Mouse (Mus musculus) cerebellum, postnatal 25 days (tissue): ENCODE results near the gene Fam71a.
A peak's percentile ranks its signal among the peaks of the same experiment; 100 is the strongest.

Source experiments
- DNase-seq, 2 experiments: peaks; one replicate each; pipeline ENCODE4 v3.0.0; 2021; ENCODE audit warnings: mixed read lengths in 2 of 2

The Fam71a gene

DNA sequence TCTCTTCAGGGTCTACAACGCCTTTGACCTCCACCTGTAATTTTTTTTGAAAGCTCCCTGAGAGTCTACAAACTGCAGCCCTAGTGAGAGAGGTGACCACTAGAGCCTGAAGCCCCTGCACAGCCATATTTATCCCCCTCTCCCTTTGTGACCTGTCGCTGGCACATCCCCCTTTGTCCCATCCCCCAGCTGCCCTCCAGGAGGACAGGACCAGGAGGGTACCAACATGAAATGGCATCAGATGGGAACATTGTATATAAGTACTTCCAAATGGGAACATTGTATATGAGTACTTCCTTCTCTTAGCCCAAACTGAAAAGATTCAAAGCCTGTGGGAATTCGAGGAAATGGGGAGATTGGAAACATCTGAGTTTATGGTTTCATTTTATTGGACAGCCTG, at the start of gene Fam71a:
Fam71a (minus strand) TSS at position 101 of the 400 bp plus-strand sequence.
- DNase-seq: no peak

GRCm38 (mm10) chr1:191211096-191211495, 46.5 kb upstream of the Fam71a start:
- no peak for DNase-seq

GRCm38 (mm10) chr1:191205791-191206190, 41.2 kb upstream of the Fam71a start:
- no peak for DNase-seq

GRCm38 (mm10) chr1:191204876-191205275, 40.3 kb upstream of the Fam71a start:
- no peak for DNase-seq

DNA sequence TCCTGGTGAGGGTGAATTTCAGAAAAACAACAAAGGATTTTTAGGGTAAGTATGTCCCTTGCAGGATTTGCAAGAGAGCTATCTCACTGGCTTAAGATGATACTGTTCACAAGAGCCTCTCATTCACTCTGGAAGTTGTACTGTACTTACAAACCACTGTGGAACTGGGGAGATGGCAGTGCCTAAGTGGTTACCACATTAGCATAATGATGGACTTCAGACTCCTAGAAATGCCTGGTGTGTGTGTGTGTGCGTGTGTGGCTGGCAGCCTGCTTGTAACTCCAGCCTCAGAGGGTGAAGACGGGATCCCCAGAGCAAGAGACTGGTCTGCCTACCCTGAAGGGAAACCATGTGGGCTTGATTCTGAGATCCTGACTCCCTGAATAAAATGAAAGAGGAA, 38.9 kb upstream of the Fam71a start:
- DNase-seq: no peak

DNA sequence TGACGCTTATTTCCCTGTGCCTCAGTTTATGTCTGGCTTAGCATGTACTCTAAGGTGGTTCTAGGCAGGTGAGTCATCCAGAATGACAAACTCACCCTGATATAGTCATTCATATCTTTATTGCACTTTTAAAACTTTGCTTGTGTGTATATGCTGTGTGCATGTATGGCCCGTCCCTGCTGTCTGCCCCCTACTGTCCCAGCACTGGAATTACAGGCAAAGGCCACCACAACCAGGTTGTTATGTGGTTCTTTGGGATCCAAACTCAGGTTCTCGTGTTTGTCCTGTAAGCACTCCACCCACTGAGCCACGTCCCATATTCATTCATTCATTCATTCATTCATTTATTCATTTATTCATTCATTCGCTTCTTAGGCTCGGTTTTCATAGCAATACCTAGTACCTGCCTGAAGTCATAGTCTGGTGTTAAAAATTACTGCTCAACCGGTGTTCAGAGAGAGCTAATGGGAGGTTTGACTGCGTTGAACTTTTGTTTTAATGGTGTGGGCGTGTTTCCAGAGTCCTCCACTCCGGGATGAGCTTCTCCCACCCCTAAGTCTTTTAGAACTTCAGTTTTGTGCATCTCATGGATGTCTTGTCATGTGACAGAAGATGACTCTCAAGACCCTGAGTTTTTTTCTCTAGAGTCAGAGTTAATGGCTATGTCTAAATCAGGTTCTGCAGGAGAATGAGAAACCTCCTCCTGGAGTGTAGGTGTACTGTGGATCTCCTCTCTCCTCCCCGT, 37.8 kb upstream of the Fam71a start:
- DNase-seq: no peak

- no peak for DNase-seq
Observed at GRCm38 (mm10) chr1:191200816-191201602, 36.4 kb upstream of the Fam71a start.

DNA sequence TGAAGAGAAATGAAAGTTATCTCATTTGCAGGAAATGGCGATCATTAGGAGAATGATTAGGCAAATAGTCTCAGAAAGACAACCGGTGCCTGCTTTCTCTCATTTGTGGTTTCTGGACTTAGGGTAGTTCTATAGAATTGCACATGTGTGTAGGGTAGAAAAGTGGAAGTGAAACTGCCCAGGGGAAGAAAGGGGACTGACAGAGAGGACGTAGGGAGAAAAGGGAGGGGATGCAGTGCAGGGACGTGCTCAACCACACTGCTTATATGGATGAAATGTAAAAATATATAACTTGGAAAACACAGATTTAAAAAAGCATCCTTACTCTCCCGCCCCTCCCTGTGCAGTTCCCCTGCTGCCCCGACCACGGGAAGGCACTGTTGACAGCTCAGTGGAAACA, 33.3 kb upstream of the Fam71a start:
- no peak for DNase-seq

DNA sequence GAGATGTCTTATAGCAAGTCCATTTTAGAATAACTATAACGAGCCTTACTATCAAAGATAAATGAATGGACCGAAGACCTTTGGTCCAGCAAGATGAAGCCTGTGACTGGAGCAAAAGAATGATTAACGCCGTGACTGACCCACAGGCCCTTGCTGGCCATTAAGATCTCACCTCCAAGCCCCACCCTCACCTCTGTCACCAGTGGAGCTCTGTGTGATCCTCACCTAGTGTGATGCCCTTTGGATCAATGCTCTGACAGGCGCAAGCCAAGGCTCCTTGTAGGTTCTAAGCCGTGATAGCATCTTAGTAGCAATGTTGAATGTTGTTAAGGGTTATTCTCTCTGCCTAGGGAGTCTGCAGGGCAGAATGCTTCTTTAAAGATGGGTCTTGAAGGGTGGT, 31.4 kb upstream of the Fam71a start:
- no peak for DNase-seq

GRCm38 (mm10) chr1:191193657-191194424, 29.2 kb upstream of the Fam71a start:
- DNase-seq: no peak

DNA sequence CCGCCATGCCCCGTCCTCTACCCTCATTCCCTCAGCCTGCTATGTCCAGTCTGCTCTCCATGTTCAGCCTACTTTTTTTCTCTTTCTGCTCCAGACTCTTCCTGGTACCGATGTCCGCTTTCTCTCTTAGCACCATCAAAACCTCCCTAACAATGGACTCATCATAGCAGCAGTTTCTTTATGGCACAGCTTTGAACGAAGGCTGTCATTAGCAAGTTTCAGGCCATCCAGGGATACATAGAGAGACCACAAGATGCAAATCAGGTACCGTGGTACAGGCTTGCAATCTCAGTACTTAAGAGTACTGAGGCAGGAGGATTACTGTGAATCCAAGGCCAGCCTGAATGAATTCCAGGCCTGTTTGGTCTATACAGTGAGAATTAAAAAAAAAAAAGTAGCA, 28.1 kb upstream of the Fam71a start:
- DNase-seq: no peak

GRCm38 (mm10) chr1:191192213-191192612, 27.6 kb upstream of the Fam71a start:
- no peak for DNase-seq

GRCm38 (mm10) chr1:191189671-191190372, 25.2 kb upstream of the Fam71a start:
- peak; percentile 26 to 44 for DNase-seq

DNA sequence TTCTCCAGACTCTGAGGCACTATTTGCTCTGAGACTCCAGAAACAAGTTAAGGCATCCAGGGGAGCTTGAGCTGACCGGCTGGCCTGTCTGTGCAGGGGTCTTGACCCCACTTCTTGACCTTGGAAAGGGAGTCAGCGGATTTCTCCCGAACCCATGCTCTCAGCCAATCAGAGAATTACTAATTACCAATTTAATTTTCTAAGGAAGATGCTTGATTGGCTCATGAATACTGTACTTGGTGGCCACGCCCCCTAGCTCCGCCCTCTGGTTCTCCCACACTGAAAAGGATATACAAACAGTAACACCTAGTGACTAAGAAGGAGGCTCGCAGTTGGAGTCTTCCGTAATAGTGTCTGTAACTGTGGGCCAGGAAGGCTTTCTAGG, 21.8 kb upstream of the Fam71a start:
- DNase-seq: peak in 1 of 2 experiments; percentile 13

GRCm38 (mm10) chr1:191185761-191186385, 21.3 kb upstream of the Fam71a start:
- DNase-seq: peak in 1 of 2 experiments; percentile 10

DNA sequence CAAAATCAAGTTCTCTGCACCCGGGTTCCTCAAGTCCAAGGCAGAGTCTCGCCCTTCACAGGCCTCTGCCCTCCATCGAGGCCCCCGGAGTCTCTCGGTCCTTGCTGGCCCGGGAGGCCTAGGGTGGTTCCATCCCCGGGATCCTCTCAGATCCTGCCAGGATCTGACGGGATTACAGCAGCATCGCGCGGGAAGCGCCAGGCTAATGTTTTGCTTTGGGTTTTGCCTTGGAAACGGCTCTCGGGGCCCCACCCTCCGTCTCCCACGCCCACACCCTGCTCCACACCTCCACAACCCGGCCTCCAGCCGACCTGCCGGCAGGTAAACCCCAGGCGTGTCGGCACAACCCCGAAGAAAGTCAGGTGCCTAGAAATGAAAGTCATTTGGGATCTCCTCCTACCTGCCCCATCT, 20.2 kb upstream of the Fam71a start:
- peak; percentile 35 to 43 for DNase-seq

GRCm38 (mm10) chr1:191184066-191184815, 19.6 kb upstream of the Fam71a start:
- peak; percentile 40 to 51 for DNase-seq

DNA sequence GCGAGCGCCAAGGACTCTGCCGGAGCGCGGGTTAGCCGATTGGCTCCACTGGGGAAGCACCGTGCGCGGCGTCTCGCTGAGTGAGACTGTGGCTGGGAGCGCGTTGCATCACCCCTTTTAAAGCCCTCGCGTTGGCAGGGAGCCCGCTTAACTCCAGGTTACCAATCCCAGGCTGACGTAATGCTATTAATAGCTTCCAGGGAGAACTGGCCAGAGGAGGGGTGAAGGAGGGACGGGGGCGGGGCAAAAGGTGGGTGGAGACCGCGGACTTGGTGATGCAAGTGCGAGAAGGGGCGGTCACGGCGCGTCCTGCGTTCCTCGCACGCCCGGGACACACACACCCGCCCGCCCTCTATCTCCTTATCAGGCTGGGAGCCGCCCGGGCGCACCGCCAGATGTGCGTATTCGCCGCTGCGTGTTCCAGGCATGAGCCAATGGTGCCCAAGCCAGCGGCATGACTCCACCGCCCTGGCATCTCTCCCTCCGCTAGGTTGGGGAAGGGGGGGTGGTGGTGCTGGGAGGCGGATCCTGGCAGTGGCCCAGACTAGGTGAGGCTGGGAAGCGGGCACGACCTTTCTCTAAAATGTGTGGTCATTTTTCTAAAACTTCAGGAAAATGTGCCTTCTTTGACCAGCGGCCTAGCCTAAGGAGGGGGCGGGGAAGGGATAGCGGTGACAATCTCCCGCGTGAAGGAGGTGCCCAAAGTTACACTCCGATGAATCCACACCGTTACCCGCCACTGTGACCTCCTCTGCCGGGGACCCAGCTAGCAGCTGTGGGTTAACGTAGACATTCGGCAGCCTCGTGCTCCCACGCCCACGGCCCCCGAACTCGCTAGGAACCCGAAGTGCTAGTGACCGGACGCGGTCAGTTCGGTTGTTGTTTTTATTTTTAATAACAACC, 18.8 kb upstream of the Fam71a start:
- DNase-seq: peak; percentile 90

DNA sequence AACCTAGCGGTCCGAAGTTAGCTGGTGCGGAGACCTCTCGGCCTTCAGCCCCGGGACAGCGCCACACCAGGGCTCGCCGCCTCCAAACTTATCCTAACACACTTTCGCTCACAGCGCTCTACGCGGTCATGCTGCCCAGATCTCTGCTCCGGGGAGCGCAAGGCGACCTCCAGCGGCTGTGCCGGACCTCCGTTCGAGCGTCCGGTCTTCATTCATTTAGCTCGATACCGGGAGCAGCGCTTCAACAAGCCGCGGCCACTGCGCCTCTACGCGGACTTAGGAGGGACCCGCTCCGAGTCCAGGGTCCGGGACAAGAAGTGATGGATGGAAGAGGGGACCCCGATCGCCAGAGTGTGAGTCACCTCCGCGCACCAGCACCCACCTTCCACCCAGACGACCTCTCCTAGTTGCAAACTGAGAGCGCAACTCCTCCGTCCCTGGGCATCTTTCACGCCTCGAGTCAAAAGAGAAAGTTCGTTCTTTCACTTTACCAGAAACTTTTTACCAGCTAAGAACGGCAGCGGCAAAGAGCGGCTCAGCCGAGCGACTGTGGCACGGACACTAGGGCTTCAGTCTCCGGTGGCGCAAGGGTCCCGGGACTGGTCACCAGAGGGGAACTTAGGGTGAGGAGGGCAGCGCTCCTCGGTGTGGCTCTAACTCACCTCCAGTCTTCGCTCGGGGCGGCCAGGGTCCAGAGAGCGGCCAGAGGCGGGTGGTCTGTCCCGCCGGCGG, 18.0 kb upstream of the Fam71a start:
- peak; percentile 65 to 71 for DNase-seq
